Mouse (Mus musculus) right cerebral cortex, adult 2 months (tissue): ENCODE data around the gene Nlrc5.
A peak's percentile ranks its signal among the peaks of the same experiment; 100 is the strongest.

Experiments used
- DNase-seq, 2 experiments: peaks; one replicate each; pipeline ENCODE4 v3.0.0; 2021 to 2022; ENCODE audit warnings: low spot score in 2 of 2

Gene Nlrc5

DNA sequence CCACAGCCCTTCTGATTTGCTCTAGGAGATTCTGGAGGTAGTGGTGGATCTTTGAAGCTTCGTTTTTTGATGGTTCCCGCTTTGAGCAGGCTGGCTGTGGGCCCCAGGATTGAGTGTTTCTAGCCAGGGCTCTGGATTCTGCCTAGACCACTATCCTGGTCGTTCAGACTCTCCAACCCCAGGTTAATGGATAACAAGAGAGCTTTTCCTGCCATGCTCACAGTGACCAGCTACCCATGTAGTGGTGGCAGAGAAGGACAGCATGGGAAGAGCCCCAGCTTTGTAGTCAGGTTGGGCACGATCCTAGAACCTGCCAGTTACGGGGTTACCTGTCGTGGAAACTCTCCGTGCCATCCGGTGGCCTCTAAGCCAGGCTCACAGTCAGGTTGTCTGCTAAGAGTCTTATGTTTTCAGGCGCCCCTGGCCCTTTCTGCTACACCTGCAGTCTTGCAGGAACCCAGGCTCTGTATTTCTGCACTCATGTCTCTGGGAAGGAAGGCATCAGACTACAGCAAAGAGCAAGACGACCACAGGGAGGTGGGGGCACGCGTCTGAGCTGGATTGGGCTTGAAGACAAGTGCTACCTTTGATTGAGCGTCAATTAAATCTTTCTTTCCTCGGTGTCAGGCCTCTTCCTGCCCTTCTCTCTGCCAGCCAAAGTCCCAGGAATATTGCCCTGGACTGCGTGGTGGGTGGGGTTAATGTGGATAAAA is 132.4 kb downstream of the Nlrc5 start:
- no peak for DNase-seq

DNA sequence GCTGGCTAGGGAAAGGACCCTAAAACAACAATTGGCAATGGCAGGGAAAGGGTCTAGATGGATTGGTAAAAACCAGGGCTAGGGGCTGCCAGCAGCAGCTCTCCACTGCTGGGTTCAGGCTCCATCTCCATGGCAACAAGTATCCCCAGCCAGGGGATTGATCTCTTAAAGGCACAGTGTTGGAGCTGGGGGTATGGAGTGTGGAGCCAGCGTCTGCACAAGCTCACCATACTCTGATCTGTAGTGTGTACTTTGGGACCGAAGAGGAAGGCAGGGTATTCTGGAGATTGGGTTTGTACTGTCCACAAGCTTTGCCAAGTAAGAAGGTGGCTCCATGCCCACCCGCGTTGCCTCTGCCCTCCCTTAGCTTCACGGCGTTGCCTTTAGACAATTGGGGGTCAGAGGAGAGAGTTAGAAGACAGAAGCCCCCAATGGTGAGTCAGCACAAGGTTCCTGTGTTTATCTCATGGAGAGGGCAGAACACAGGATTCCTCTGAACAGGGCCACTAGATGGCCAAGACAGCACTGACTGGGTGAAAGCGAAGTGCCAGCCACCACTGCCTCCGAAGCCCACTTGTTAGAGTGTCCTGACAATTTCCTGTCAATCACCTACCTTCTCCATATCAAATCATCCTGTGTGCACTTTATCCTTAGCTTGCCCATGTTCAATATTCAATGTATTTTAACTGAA is 133.1 kb downstream of the Nlrc5 start:
- no peak for DNase-seq

DNA sequence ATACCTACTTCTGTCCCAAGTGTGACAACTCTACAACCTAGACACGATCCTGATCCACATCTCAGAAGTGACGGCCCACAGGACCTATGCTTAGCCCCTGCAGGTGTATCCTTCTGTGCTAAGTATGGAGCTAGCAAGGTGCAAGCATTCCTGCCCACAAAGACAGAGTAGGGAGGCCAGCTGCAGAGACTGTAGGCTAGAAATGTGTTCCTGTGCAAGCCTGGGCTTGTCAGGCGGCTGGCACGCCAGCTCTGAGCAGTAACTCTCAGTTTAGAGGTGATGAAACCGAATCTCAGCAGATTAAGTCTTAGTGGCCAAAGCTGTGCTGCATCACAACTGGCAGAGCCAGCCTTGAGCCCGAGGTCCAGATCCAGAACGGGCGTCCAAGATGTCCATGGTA is 133.9 kb downstream of the Nlrc5 start:
- no peak for DNase-seq

DNA sequence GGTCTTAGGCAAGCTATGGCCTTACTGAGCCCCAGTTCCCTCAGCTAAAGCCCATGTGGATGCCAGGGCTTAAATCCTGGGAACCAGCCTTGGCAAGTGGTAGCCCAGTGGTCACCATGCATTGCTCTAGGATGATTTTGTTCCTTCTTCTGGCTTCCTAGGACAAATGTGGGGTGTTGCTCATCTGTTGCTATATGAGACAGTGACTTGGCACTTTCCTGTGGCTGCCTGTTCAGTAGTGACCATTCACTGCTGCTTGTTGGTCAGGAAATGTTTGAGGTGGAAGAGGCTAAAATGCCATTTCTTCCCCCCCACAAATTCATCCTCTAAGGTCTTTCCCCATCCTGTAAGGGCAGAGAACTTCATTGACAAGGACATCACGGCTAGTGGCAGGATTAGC is 135.3 kb downstream of the Nlrc5 start:
- no peak for DNase-seq

DNA sequence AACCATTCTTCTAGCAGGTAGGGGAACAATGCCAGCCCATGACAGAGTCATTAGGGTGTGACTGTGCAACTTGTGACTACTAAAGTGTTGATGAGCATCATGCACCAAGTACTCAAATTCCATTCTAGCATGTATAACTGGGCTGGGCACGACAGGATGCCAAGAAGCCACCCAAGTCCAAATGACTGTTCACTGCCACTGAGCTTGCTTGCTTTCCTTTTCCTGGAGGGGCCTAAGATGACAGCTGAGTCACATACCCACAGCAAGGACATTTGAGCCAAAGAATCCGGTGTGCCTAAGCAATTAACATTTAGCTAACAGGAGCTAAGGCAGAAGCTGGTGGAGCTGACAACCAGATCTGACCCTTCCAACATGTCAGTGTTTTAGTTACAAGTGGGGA is 137.7 kb downstream of the Nlrc5 start:
- DNase-seq: no peak

DNA sequence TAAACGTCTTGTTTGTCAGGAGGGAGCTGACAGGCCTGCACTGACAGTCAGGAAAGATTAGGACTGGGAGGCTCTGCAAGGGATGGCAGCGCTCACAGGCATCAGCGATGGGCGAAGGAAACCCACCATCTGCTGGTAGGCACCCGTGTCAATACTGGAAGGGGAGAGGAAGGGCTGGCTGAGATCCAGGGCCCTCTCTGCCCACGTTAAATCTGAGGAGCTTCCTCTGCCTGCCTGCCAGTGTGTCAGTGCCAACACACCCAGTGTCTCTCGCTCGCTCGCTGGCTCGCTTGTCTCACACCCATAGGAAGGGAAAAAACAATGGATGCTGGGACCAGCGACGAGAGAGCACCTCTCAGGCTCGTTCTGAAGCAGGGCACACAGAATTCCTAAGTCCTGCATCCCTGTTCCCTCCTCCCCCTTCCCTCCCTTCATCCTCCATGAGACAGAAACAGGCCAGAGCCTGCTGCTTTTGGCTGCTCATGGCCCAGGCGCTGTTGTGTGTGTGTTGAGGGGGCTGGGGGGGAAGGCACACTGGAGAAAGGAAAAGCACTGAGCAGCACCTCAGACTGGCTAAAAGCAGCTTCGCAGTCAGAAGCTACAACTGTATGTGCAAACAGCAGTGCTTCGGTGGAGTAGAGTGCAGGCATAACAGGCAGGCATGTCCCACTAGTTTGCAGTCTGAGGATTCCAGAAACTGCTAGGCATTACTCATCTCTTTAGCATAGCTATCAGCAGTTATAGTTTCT is 140.2 kb downstream of the Nlrc5 start:
- DNase-seq: peak; percentile 78 to 80

DNA sequence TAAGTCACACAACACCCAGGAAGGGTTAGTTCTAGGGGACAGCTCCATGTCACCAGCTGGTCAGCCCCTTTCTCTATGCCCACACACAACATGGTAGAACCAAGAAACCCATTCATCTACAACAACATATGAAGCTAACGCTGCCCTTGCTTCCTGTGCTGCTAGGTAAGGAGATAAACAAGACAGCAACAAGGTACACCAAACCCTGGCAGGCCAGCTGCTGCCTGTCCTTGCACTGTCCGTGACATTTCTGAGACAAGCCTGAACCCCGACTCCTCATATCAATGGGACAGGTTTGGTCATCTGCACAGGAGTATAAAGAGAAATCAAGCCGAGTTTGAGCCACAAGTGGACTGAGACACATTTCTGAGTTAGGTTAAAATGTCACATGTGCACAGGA is 141.0 kb downstream of the Nlrc5 start:
- DNase-seq: no peak
